Mouse (Mus musculus) mammary gland, adult 2 months (tissue): ENCODE results near the gene Ptp4a2. TPM values are rescaled to one million over a fixed set of nuclear protein-coding genes. Genes with fewer than 3 reads are reported as not detected.

ENCODE experiments used
- polyA plus RNA-seq: library from polyadenylated mRNA; depleted of rRNA; stranded (reverse); fragments of >200 nt; gene quantifications from 2 replicates; pipeline ENCODE4 v1.2.3, GENCODE M21; 2012; ENCODE audit warnings: low replicate concordance; rRNA removed

The Ptp4a2 gene
- 41.6 and 80.5 TPM in 2 replicates for polyA plus RNA-seq

GRCm38 (mm10) chr4:129810798-129811604 lies at the start of gene Ptp4a2:
Gene Ptp4a2 (plus strand): TSS chr4:129811219.

Other genes with a start within 250 kb of the Ptp4a2 start
- gene Lck, start 237.6 kb upstream of the Ptp4a2 start, polyA plus RNA-seq = 83.2 and 90.2 TPM in 2 replicates
- 5.7 and 7.0 TPM in 2 replicates for gene Fam167b, start 232.7 kb upstream of the Ptp4a2 start, polyA plus RNA-seq
- gene Eif3i, start 210.6 kb upstream of the Ptp4a2 start, polyA plus RNA-seq = 207 and 300 TPM in 2 replicates
- gene Tmem234, start 210.6 kb upstream of the Ptp4a2 start, polyA plus RNA-seq = 162 and 188 TPM in 2 replicates
- 2.0 and 2.8 TPM in 2 replicates for gene Dcdc2b, start 197.0 kb upstream of the Ptp4a2 start, polyA plus RNA-seq
- gene Iqcc, start 192.1 kb upstream of the Ptp4a2 start, polyA plus RNA-seq = 42.1 and 57.1 TPM in 2 replicates
- 20.3 and 21.3 TPM in 2 replicates for gene Ccdc28b, start 187.3 kb upstream of the Ptp4a2 start, polyA plus RNA-seq
- 30.1 and 36.2 TPM in 2 replicates for gene Txlna, start 170.2 kb upstream of the Ptp4a2 start, polyA plus RNA-seq
- 25.7 and 52.9 TPM in 2 replicates for gene Kpna6, start 138.5 kb upstream of the Ptp4a2 start, polyA plus RNA-seq
- gene Tmem39b, start 114.4 kb upstream of the Ptp4a2 start, polyA plus RNA-seq = 33.4 and 41.8 TPM in 2 replicates
- gene Khdrbs1, start 68.9 kb upstream of the Ptp4a2 start, polyA plus RNA-seq = 15.1 and 85.6 TPM in 2 replicates
- gene Spocd1, start 118.0 kb downstream of the Ptp4a2 start, polyA plus RNA-seq = 0.11 TPM in 2 replicates
- 2.8 and 7.2 TPM in 2 replicates for gene Adgrb2, start 173.7 kb downstream of the Ptp4a2 start, polyA plus RNA-seq
- 31.0 and 58.8 TPM in 2 replicates for gene Col16a1, start 236.6 kb downstream of the Ptp4a2 start, polyA plus RNA-seq